Comparison of ENCODE assay signal across 10 mouse cellular contexts in genomic region chr8:72353700-72354045, GRCm38 (mm10). TPM values are rescaled to one million over a fixed set of nuclear protein-coding genes. Genes with fewer than 3 reads are reported as not detected.
DNase-seq lines count a peak whose midpoint lies in the region; ATAC-seq and TF ChIP-seq lines count a peak whose summit lies in the region.
"Had no signal": no experiment of that assay in that cellular context is flagged by ENCODE, and none has a peak within 500 bp of the region (broad histone marks: within the 10 kb centered on the region; RNA-seq: fewer than 3 reads in every experiment).

No protein-coding gene starts in this region.

- ATAC-seq in kidney, postnatal 0 days (replicated peaks; ENCODE audit: low FRiP score, low read depth): no peak
- no peak for ATAC-seq in liver, embryonic 11.5 days (replicated peaks; ENCODE audit: low FRiP score)
- no peak for ATAC-seq in megakaryocyte progenitor cell, adult 5-6 weeks (replicated peaks; ENCODE audit: poor library complexity)
- ATAC-seq: forebrain, embryonic 16.5 days had no signal

- H3K27me3 ChIP-seq in heart, embryonic 10.5 days (ENCODE audit: insufficient read depth, poor library complexity, severe bottlenecking): no peaks in the 10 kb centered on the region
- H3K27me3 ChIP-seq in kidney, postnatal 0 days (ENCODE audit: insufficient read depth, low read length): no peaks in the 10 kb centered on the region
- no peaks in the 10 kb centered on the region for H3K27me3 ChIP-seq in E14TG2a.4 (ENCODE audit: insufficient read depth, low read length)
- no peaks in the 10 kb centered on the region for H3K27me3 ChIP-seq in liver, embryonic 11.5 days (replicated peaks; ENCODE audit: control insufficient read depth, insufficient read depth, low read length)

- no peak overlapping the region for H3K9ac ChIP-seq in kidney, postnatal 0 days (ENCODE audit: low read depth, low read length)
- no peak overlapping the region for H3K9ac ChIP-seq in liver, embryonic 11.5 days (ENCODE audit: low read depth, low read length)

- no peak overlapping the region for H3K4me3 ChIP-seq in heart, embryonic 10.5 days
- no peak overlapping the region for H3K4me3 ChIP-seq in kidney, postnatal 0 days (replicated peaks; ENCODE audit: low read depth, low read length)
- peak overlapping the region; percentile 37 for H3K4me3 ChIP-seq in E14TG2a.4 (replicated peaks; ENCODE audit: low read length)
- H3K4me3 ChIP-seq in liver, embryonic 11.5 days (ENCODE audit: low read depth, low read length): no peak overlapping the region

- 49% methylated on average over 7 of the region's 7 CpGs for WGBS in heart, embryonic 10.5 days
- WGBS in kidney, postnatal 0 days: 80% methylated on average over 7 of the region's 7 CpGs
- 79% methylated on average over 7 of the region's 7 CpGs for WGBS in liver, embryonic 11.5 days

- H3K36me3 ChIP-seq in heart, embryonic 10.5 days: peaks cover 49% of the 10 kb centered on the region
- peaks cover 19% of the 10 kb centered on the region for H3K36me3 ChIP-seq in kidney, postnatal 0 days (ENCODE audit: insufficient read depth, low read length)
- H3K36me3 ChIP-seq in E14TG2a.4 (ENCODE audit: insufficient read depth, low read length): peaks cover 78% of the 10 kb centered on the region
- no peaks in the 10 kb centered on the region; the same call in 1 of the 2 replicates for H3K36me3 ChIP-seq in liver, embryonic 11.5 days (ENCODE audit: control insufficient read depth, insufficient read depth, low read length)

- no peak overlapping the region for H3K4me2 ChIP-seq in kidney, postnatal 0 days (ENCODE audit: low read length)
- 0 out of 2 replicates have a peak overlapping the region, but pooled peaks have one; percentile 27 for H3K4me2 ChIP-seq in liver, embryonic 11.5 days

- H3K4me1 ChIP-seq in heart, embryonic 10.5 days: peaks cover 49% of the 10 kb centered on the region
- H3K4me1 ChIP-seq in kidney, postnatal 0 days (replicated peaks; ENCODE audit: insufficient read depth, low read length): 0 out of 2 replicates have a peak, but pooled peaks cover 6% of the 10 kb centered on the region
- peaks cover 92% of the 10 kb centered on the region for H3K4me1 ChIP-seq in E14TG2a.4 (replicated peaks; ENCODE audit: low read depth, low read length)
- H3K4me1 ChIP-seq in liver, embryonic 11.5 days (replicated peaks; ENCODE audit: control insufficient read depth, insufficient read depth, low read length): peaks cover 25% of the 10 kb centered on the region

- no peaks in the 10 kb centered on the region for H3K9me3 ChIP-seq in heart, embryonic 10.5 days
- no peaks in the 10 kb centered on the region for H3K9me3 ChIP-seq in kidney, postnatal 0 days (replicated peaks; ENCODE audit: low read length)
- H3K9me3 ChIP-seq in E14TG2a.4 (ENCODE audit: low read length): no peaks in the 10 kb centered on the region
- H3K9me3 ChIP-seq in liver, embryonic 11.5 days (ENCODE audit: control insufficient read depth, low read length): no peaks in the 10 kb centered on the region

- TF ChIP-seq CTCF in kidney, postnatal 0 days (IDR thresholded peaks at IDR 0.05; ENCODE audit: low read depth): no peak
- TF ChIP-seq CTCF in E14TG2a.4 (conservative IDR thresholded peaks at IDR 0.05; ENCODE audit: low read length): no peak

- peak overlapping the region; percentile 74 for H3K27ac ChIP-seq in heart, embryonic 10.5 days
- H3K27ac ChIP-seq in kidney, postnatal 0 days: peak overlapping the region; percentile 72
- H3K27ac ChIP-seq in liver, embryonic 11.5 days (ENCODE audit: low read depth, low read length): peak overlapping the region; percentile 32; the same call in 1 of the 2 replicates

- DNase-seq in heart, embryonic 10.5 days (ENCODE audit: low spot score): no peak
- DNase-seq in heart, postnatal 4 days: no peak
- DNase-seq in kidney, postnatal 0 days (ENCODE audit: low spot score): no peak
- no peak for DNase-seq in kidney, postnatal 36 days
- DNase-seq in liver, embryonic 11.5 days (ENCODE audit: low spot score): no peak
- DNase-seq in neural tube, embryonic 10.5 days (ENCODE audit: extremely low spot score, low spot score): no peak
- DNase-seq: cerebellum, adult 2 months had no signal

RNA-seq across cellular contexts. Expression of gene Klf2, which starts 34.8 kb away (rescaled TPM):
- 12.8 and 14.1 TPM in 2 replicates for polyA plus RNA-seq in heart, embryonic 10.5 days (2016; fragmentation: Nextera tagmentation; extraction: Ambion mirVana)
- 10 to 100 TPM; 65.3 to 68.2 TPM for total RNA-seq in heart, postnatal 4 days (2021)
- polyA plus RNA-seq in kidney, postnatal 0 days (2015; fragmentation: Nextera tagmentation; extraction: Ambion mirVana): 24.7 and 31.9 TPM in 2 replicates
- polyA plus RNA-seq in liver, embryonic 11.5 days (2014; fragmentation: Nextera tagmentation; extraction: Ambion mirVana): 5.3 and 5.5 TPM in 2 replicates
- total RNA-seq in megakaryocyte progenitor cell, adult 5-6 weeks (2015): 10.8 and 21.8 TPM in 2 replicates
- total RNA-seq in megakaryocyte progenitor cell, adult 5-6 weeks (2017): 2.0 and 6.6 TPM in 2 replicates

RNA-seq across cellular contexts. Expression of gene Gm10282, which starts 48.6 kb away (rescaled TPM):
- 19.8 and 23.4 TPM in 2 replicates for polyA plus RNA-seq in heart, embryonic 10.5 days (2016; fragmentation: Nextera tagmentation; extraction: Ambion mirVana)
- 10 to 100 TPM; 34.9 to 36.3 TPM for total RNA-seq in heart, postnatal 4 days (2021)
- polyA plus RNA-seq in kidney, postnatal 0 days (2015; fragmentation: Nextera tagmentation; extraction: Ambion mirVana): 22.2 and 22.8 TPM in 2 replicates
- polyA plus RNA-seq in liver, embryonic 11.5 days (2014; fragmentation: Nextera tagmentation; extraction: Ambion mirVana): 20.8 TPM in 2 replicates
- total RNA-seq in megakaryocyte progenitor cell, adult 5-6 weeks (2015): 58.7 and 76.6 TPM in 2 replicates
- 68.3 and 86.8 TPM in 2 replicates for total RNA-seq in megakaryocyte progenitor cell, adult 5-6 weeks (2017)
